10 mouse cellular contexts compared by ENCODE assay signal in genomic region chr1:140660751-140661403, GRCm38 (mm10).
A peak's percentile ranks its signal among the peaks of the same experiment; 100 is the strongest.
DNase-seq lines count a peak whose midpoint lies in the region; ATAC-seq and TF ChIP-seq lines count a peak whose summit lies in the region.
"Had no signal": no experiment of that assay in that cellular context is flagged by ENCODE, and none has a peak within 500 bp of the region (broad histone marks: within the 10 kb centered on the region; RNA-seq: fewer than 3 reads in every experiment).

No protein-coding gene starts in this region.

- no peaks in the 10 kb centered on the region for H3K36me3 ChIP-seq in forebrain, embryonic 16.5 days (ENCODE audit: control insufficient read depth, insufficient read depth)
- H3K36me3 ChIP-seq in neural tube, embryonic 13.5 days, result no peaks in the 10 kb centered on the region
- H3K36me3 ChIP-seq: embryonic facial prominence, embryonic 15.5 days had no signal

- no peaks in the 10 kb centered on the region for H3K27me3 ChIP-seq in forebrain, embryonic 16.5 days (replicated peaks; ENCODE audit: control insufficient read depth, insufficient read depth, low read length)
- H3K27me3 ChIP-seq in neural tube, embryonic 13.5 days, result no peaks in the 10 kb centered on the region
- H3K27me3 ChIP-seq: embryonic facial prominence, embryonic 15.5 days had no signal

- no peak for TF ChIP-seq CTCF in left cerebral cortex, adult 2 months (IDR thresholded peaks at IDR 0.05)

- H3K4me3 ChIP-seq in left cerebral cortex, adult 2 months, result peak overlapping the region; percentile 51
- peak overlapping the region; percentile 28 for H3K4me3 ChIP-seq in forebrain, embryonic 16.5 days (replicated peaks; ENCODE audit: low read length)
- peak overlapping the region; percentile 18 for H3K4me3 ChIP-seq in neural tube, embryonic 13.5 days
- H3K4me3 ChIP-seq: embryonic facial prominence, embryonic 15.5 days had no signal

- ATAC-seq in forebrain, embryonic 16.5 days, result peak; percentile 82
- no peak for ATAC-seq in neural tube, embryonic 13.5 days (ENCODE audit: low read depth)
- no peak for ATAC-seq in erythroblast, adult 5-6 weeks (replicated peaks; ENCODE audit: low FRiP score, poor library complexity, severe bottlenecking)

- H3K9me3 ChIP-seq in forebrain, embryonic 16.5 days (ENCODE audit: control insufficient read depth, low read length), result no peaks in the 10 kb centered on the region
- H3K9me3 ChIP-seq in neural tube, embryonic 13.5 days, result no peaks in the 10 kb centered on the region
- H3K9me3 ChIP-seq: embryonic facial prominence, embryonic 15.5 days had no signal

- H3K4me2 ChIP-seq in forebrain, embryonic 16.5 days (ENCODE audit: low read length), result peak overlapping the region; percentile 53
- peak overlapping the region; percentile 39 for H3K4me2 ChIP-seq in neural tube, embryonic 13.5 days
- H3K4me2 ChIP-seq: embryonic facial prominence, embryonic 15.5 days had no signal

- H3K4me1 ChIP-seq in forebrain, embryonic 16.5 days (replicated peaks; ENCODE audit: control insufficient read depth, insufficient read depth, low read length), result peaks cover 3% of the 10 kb centered on the region
- no peaks in the 10 kb centered on the region for H3K4me1 ChIP-seq in neural tube, embryonic 13.5 days (replicated peaks)
- H3K4me1 ChIP-seq: embryonic facial prominence, embryonic 15.5 days had no signal

- no peak overlapping the region; the same call in 1 of the 2 replicates for H3K9ac ChIP-seq in forebrain, embryonic 16.5 days (replicated peaks; ENCODE audit: low read depth, low read length)
- H3K9ac ChIP-seq in neural tube, embryonic 13.5 days, result no peak overlapping the region
- H3K9ac ChIP-seq: embryonic facial prominence, embryonic 15.5 days had no signal

- DNase-seq in embryo, embryonic 11 days, result peak; percentile 1
- no peak for DNase-seq in embryo, embryonic 9.5 days (ENCODE audit: extremely low spot score)
- no peak for DNase-seq in left cerebral cortex, adult 2 months (ENCODE audit: extremely low spot score in 1 of 2, low spot score in 2 of 2)
- DNase-seq in left cerebral cortex, adult 9 months (ENCODE audit: low spot score in 2 of 2), result no peak
- DNase-seq in layer of hippocampus, postnatal 10 days (ENCODE audit: low spot score in 2 of 2), result no peak
- DNase-seq: thymus, adult 18-20 months had no signal

- intact Hi-C loops in left cerebral cortex, adult 2 months (cut with DNase I), result loop anchor here (1.0 to 10.0 kb wide), 4 partner anchors 112 to 1186 kb away; no protein-coding TSS in a partner anchor

- WGBS in forebrain, embryonic 16.5 days, result 16% methylated on average over 12 of the region's 12 CpGs
- WGBS in neural tube, embryonic 13.5 days, result 52% methylated on average over 12 of the region's 12 CpGs

- H3K27ac ChIP-seq in left cerebral cortex, adult 2 months, result no peak overlapping the region
- no peak overlapping the region for H3K27ac ChIP-seq in forebrain, embryonic 16.5 days (ENCODE audit: low read length)
- no peak overlapping the region for H3K27ac ChIP-seq in neural tube, embryonic 13.5 days (replicated peaks)
- H3K27ac ChIP-seq: embryonic facial prominence, embryonic 15.5 days had no signal
